Mouse (Mus musculus) adrenal gland, adult 2 months (tissue): Measurements from ENCODE around the gene H2al1a. TPM values are rescaled to one million over a fixed set of nuclear protein-coding genes. Genes with fewer than 3 reads are reported as not detected.

Source experiments
- DNase-seq: peaks from one replicate; pipeline ENCODE4 v3.0.0; 2021
- polyA plus RNA-seq: library from polyadenylated mRNA; depleted of rRNA; stranded (reverse); fragments of >200 nt; gene quantifications from 2 replicates; pipeline ENCODE4 v1.2.3, GENCODE M21; 2012; rRNA removed
- total RNA-seq, 2 experiments: library from RNA; stranded (reverse); gene quantifications; 2 replicates each; pipeline ENCODE4 v1.2.3; 2021

H2al1a gene
- total and polyA plus RNA-seq, 3 experiments: not detected

DNA sequence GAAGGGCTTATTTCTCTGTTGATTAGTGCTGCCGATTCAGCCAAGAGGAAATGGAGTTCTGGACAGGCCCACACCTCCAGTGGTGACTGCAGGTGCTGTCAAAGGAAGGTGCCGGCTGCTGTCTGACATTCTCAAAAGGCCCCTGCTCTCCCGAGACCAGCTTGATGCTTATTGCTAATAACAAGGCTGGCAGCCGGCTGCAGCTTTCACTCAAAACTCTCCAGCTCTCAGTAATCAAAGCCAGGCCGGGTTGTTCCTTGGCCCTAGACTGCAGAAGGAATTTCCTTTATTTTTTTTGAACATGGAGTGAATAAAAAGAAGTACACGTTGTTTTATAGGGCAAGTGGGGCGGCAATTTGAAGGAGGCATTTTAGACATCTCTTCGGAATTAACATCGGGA, 46.7 kb downstream of the H2al1a start:
- no peak for DNase-seq

DNA sequence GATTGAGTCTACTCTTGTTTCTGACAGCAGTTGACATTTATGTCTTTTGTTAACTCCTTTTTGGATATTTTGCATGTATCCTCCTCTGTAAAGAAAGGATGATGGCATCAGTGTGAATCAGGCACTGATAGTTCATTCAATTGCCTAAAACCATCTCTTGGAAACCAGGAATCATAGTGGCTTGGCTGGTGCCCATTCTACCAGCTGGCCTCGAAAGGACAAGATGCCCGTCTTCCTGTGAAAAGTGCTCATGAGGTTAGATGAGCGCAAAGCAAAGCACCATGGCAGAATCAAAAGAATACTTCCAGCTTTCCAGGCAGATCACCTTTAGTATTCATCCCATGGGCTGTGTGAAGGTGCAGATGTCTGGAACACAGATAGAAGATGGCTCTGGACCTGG, 47.7 kb downstream of the H2al1a start:
- DNase-seq: no peak

Other genes with a start within 250 kb of the H2al1a start
- not detected for gene H2al1b, start 3.2 kb downstream of the H2al1a start, total RNA-seq
- gene H2al1b, start 3.2 kb downstream of the H2al1a start, polyA plus RNA-seq: not detected in 2 replicates
- not detected for gene H2al1c, start 6.4 kb downstream of the H2al1a start, total RNA-seq
- not detected in 2 replicates for gene H2al1c, start 6.4 kb downstream of the H2al1a start, polyA plus RNA-seq
- not detected for gene H2al1d, start 9.6 kb downstream of the H2al1a start, total RNA-seq
- gene H2al1d, start 9.6 kb downstream of the H2al1a start, polyA plus RNA-seq: not detected in 2 replicates
- gene H2al1e, start 12.7 kb downstream of the H2al1a start, total RNA-seq: not detected
- not detected in 2 replicates for gene H2al1e, start 12.7 kb downstream of the H2al1a start, polyA plus RNA-seq
- not detected for gene H2al1f, start 15.9 kb downstream of the H2al1a start, total RNA-seq
- gene H2al1f, start 15.9 kb downstream of the H2al1a start, polyA plus RNA-seq: not detected in 2 replicates
- gene H2al1g, start 19.0 kb downstream of the H2al1a start, total RNA-seq: not detected
- not detected in 2 replicates for gene H2al1g, start 19.0 kb downstream of the H2al1a start, polyA plus RNA-seq
- gene H2al1h, start 22.2 kb downstream of the H2al1a start, total RNA-seq: not detected
- gene H2al1h, start 22.2 kb downstream of the H2al1a start, polyA plus RNA-seq: not detected in 2 replicates
- gene H2al1i, start 25.4 kb downstream of the H2al1a start, total RNA-seq: not detected
- gene H2al1i, start 25.4 kb downstream of the H2al1a start, polyA plus RNA-seq: not detected in 2 replicates
- gene H2al1j, start 28.6 kb downstream of the H2al1a start, total RNA-seq: not detected
- gene H2al1j, start 28.6 kb downstream of the H2al1a start, polyA plus RNA-seq: not detected in 2 replicates